Mouse (Mus musculus) thymus, adult 2 months (tissue): Measurements from ENCODE around the gene Agxt2. TPM values are rescaled to one million over a fixed set of nuclear protein-coding genes. Genes with fewer than 3 reads are reported as not detected.

ENCODE experiments used
- DNase-seq: peaks from one replicate; pipeline ENCODE4 v3.0.0; 2021
- H3K27ac ChIP-seq: fragments of 200-500 bp; 2 replicates; pipeline ENCODE4 v1.5.1; 2012; ENCODE audit warnings: low read length, control low read depth; ENCODE audit not compliant: control insufficient read depth, insufficient read depth
- H3K27me3 ChIP-seq: fragments of 200-500 bp; 2 replicates; pipeline ENCODE4 v1.6.1; 2012; ENCODE audit warnings: mild to moderate bottlenecking, low read length, moderate library complexity, mixed read lengths; ENCODE audit not compliant: control insufficient read depth, insufficient read depth
- H3K36me3 ChIP-seq: fragments of 200-500 bp; 2 replicates; pipeline ENCODE4 v1.6.1; 2012; ENCODE audit warnings: mild to moderate bottlenecking, low read length, moderate library complexity; ENCODE audit not compliant: control insufficient read depth, insufficient read depth
- H3K4me1 ChIP-seq: fragments of 200-500 bp; replicated peaks from 2 replicates; pipeline ENCODE4 v1.6.1; 2012; ENCODE audit warnings: low read length; ENCODE audit not compliant: control insufficient read depth, insufficient read depth
- H3K4me3 ChIP-seq: fragments of 200-500 bp; 2 replicates; pipeline ENCODE4 v1.5.1; 2012; ENCODE audit warnings: mild to moderate bottlenecking, low read length, control low read depth, moderate library complexity; ENCODE audit not compliant: control insufficient read depth, insufficient read depth
- CTCF ChIP-seq: fragments of 200-500 bp; IDR thresholded peaks from 2 replicates; pipeline ENCODE4 v1.5.1; 2012; ENCODE audit warnings: mild to moderate bottlenecking, control low read depth, low read length, moderate library complexity, borderline replicate concordance; ENCODE audit not compliant: control insufficient read depth, poor library complexity, insufficient read depth; ENCODE audit errors: extremely low read depth
- POLR2A ChIP-seq: fragments of 200-500 bp; IDR thresholded peaks from 2 replicates; pipeline ENCODE4 v1.6.1; 2012; ENCODE audit warnings: mild to moderate bottlenecking, low read length, control low read depth, moderate library complexity; ENCODE audit not compliant: control insufficient read depth, poor library complexity, insufficient read depth; ENCODE audit errors: extremely low read depth
- WGBS: fragments of 180-500 bp; shearing (Covaris S2); methylation state at CpG from one replicate; pipeline ENCODE4 v1.1.7; 2018; 5-methylcytosine and 5-hydroxymethylcytosine counted together
- polyA plus RNA-seq: library from polyadenylated mRNA; depleted of rRNA; stranded (reverse); fragments of >200 nt; gene quantifications from 2 replicates; pipeline ENCODE4 v1.2.3, GENCODE M21; 2012; rRNA removed

Gene Agxt2
- polyA plus RNA-seq, result not detected in 2 replicates

DNA sequence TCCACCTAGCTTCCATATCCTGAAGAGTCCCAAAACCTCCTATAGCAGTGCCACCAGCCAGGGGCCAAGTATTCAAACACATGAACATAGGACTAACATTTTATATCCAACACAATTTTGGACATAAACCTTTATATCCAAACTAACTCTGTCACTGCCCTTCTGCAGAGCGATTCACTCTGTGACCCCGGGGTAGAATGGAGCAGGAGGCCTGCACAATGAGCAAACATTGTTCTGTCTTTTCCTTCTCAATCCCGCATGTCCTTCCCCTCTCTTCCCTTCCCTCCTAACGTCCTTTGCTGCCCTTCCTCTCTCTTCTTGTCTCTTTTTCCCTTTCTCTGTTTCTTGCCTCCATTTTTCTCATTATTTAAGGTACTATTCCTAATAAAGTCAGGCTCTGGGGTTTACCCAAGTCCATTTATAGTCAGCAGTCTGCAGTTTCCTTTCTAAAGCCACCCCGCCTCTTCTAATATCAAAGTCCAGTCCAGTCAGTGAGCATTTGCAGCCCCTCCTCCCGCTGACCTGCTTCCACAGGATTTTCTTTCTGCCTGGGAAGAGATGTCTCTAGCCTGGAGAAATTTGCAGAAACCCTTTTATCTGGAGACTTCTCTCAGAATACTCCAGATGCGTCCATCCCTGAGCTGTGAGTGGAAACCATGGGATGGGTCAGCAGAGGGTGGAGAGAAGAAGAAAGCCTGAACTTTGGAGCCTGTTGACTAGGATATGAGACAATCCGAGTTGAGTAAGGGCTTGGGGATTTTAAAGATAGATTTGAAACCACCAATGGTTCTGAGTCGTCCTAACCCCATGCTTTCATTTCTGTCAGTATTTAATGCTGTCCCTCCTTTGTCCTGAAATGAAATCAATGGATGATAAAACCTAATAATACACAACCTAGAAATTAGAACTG is at the start of gene Agxt2:
TSS of gene Agxt2 (plus strand) at position 494 of the 910 bp plus-strand sequence.
- Histone ChIP-seq H3K27me3 (no peaks in the 10 kb centered on the region), H3K36me3 (no peaks in the 10 kb centered on the region), H3K4me3 (no peak within 1 kb of the TSS), H3K27ac (no peak within 1 kb of the TSS), H3K4me1 (no peaks in the 10 kb centered on the region)
- no peak for DNase-seq
- 88% methylated on average over 9 of the region's 9 CpGs for WGBS
- TF ChIP-seq CTCF, result no peak
- no peak for TF ChIP-seq POLR2A

- Histone ChIP-seq H3K27me3 (no peaks in the 10 kb centered on the region), H3K27ac (no peak overlapping the region), H3K4me3 (no peak overlapping the region), H3K36me3 (no peaks in the 10 kb centered on the region), H3K4me1 (no peaks in the 10 kb centered on the region)
- TF ChIP-seq POLR2A (no peak), CTCF (no peak)
- DNase-seq, result no peak
- 70% methylated on average over 5 of the region's 5 CpGs for WGBS
Observed at GRCm38 (mm10) chr15:10311826-10312225, 46.5 kb upstream of the Agxt2 start.

DNA sequence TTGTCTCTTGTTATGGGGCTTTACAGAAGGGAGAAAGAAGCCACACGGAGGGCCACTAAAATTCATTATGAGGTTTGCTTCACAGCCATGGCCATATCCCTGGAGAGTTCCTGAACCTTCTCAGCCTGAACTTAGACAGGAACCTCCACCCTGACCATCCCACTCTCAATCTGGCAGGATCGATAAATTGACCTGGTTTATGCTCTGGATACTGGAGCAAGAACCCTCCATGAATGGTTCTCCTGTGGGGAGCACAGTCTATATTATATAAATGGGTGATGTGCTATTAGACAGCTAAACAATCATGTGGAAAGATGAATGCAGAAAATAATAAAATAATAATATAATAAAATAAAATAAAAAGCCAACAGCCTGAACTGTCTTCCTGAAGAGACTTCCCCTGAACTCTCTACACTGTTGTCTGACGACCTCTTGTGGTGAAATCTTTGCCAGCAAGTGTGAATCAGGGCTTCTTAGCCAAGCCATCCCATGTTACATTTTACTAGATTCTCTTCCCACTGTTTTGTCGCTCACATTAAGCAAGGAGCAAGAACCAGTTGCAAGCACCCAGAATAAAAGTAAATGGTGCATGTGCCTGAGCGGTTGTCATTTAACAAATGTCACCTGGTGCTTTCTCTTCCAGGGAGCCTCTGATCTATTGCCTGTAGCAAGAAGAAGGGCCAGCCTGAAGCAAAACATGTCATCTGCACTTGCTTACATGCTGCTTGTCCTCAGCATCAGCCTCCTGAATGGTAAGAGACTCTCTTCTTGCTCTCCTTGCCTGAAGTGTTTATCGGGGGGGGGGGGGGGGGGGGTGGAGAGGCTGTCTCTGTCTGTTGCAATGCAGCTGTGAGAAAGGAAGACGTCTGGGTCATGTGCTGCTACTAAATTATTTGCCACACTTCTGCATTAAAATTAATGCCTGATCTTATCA is 44.5 kb upstream of the Agxt2 start:
- Histone ChIP-seq H3K4me3 (no peak overlapping the region), H3K27ac (no peak overlapping the region), H3K27me3 (no peaks in the 10 kb centered on the region), H3K36me3 (no peaks in the 10 kb centered on the region), H3K4me1 (no peaks in the 10 kb centered on the region)
- DNase-seq, result peak; percentile 31
- TF ChIP-seq POLR2A, result no peak
- no peak for TF ChIP-seq CTCF
- 71% methylated on average over 7 of the region's 7 CpGs for WGBS

- H3K4me3 ChIP-seq, result no peak within 1 kb of the TSS
- no peak within 1 kb of the TSS for H3K27ac ChIP-seq
- no peak for DNase-seq
- H3K4me1 ChIP-seq, result no peaks in the 10 kb centered on the region
- H3K36me3 ChIP-seq, result no peaks in the 10 kb centered on the region
- H3K27me3 ChIP-seq, result no peaks in the 10 kb centered on the region
- 95% methylated on average over 2 of the region's 2 CpGs for WGBS
- TF ChIP-seq CTCF (no peak), POLR2A (no peak)
Observed at GRCm38 (mm10) chr15:10325080-10325479, 33.3 kb upstream of the Agxt2 start, which contains the start of gene Gm21973. Gene Gm21973 (plus strand): TSS chr15:10325380.

DNA sequence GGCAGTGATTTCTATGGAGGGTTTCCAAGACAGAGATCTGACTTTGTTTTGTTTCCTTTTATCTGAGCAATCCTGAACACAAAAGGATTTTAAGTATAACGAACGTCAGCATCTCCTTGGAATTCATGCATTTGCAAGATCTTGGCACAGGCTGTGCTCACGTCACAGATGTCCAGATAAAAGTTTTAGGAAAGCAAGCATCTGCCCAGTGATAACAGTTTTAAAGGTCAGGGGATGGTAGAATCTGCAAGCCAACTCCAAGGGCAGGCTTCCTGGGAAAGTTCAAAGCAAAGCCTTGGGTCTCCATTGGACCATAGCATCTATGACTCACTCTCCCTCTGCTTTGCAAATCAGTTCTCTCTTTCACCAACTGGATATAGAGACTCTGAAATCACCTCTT is 27.7 kb upstream of the Agxt2 start:
- TF ChIP-seq CTCF, result no peak
- TF ChIP-seq POLR2A, result no peak
- DNase-seq, result no peak
- Histone ChIP-seq H3K27ac (no peak overlapping the region), H3K4me1 (no peaks in the 10 kb centered on the region), H3K4me3 (no peak overlapping the region), H3K36me3 (no peaks in the 10 kb centered on the region), H3K27me3 (no peaks in the 10 kb centered on the region)
- whole genome bisulfite sequencing, result 97% methylated on average over 3 of the region's 3 CpGs

- 96% methylated on average over 1 of the region's 1 CpGs for WGBS
- no peak for DNase-seq
- H3K4me1 ChIP-seq, result no peaks in the 10 kb centered on the region
- no peaks in the 10 kb centered on the region for H3K36me3 ChIP-seq
- H3K27ac ChIP-seq, result no peak overlapping the region
- TF ChIP-seq POLR2A, result no peak
- no peak for TF ChIP-seq CTCF
- H3K27me3 ChIP-seq, result no peaks in the 10 kb centered on the region
- no peak overlapping the region for H3K4me3 ChIP-seq
Observed at GRCm38 (mm10) chr15:10332566-10332965, 25.8 kb upstream of the Agxt2 start.
